Mouse (Mus musculus): ENCODE measurements around the gene Psd4. TPM values are rescaled to one million over a fixed set of nuclear protein-coding genes. Genes with fewer than 3 reads are reported as not detected.

Psd4 gene
- polyA plus RNA-seq, 1 experiment from 2014 or later: 0.59 TPM

- Histone ChIP-seq H3K9me3 (replicated peaks) (no peaks in the 10 kb centered on the region), H3K27me3 (ENCODE audit: low read depth, poor library complexity, severe bottlenecking) (no peaks in the 10 kb centered on the region), H3K4me1 (no peaks in the 10 kb centered on the region), H3K27ac (no peak overlapping the region), H3K36me3 (no peaks in the 10 kb centered on the region), H3K4me3 (no peak overlapping the region)
- WGBS: 57% methylated on average over 12 of the region's 12 CpGs
- no peak for DNase-seq (ENCODE audit: low spot score)
These were observed 60.7 kb downstream of the Psd4 start for GRCm38 (mm10) chr2:24427866-24428675.

GRCm38 (mm10) chr2:24429806-24430205 is 62.4 kb downstream of the Psd4 start:
- H3K4me3 ChIP-seq: no peak overlapping the region
- no peaks in the 10 kb centered on the region for H3K36me3 ChIP-seq
- no peak for DNase-seq (ENCODE audit: low spot score)
- no peak overlapping the region for H3K27ac ChIP-seq
- no peaks in the 10 kb centered on the region for H3K9me3 ChIP-seq (replicated peaks)
- no peaks in the 10 kb centered on the region for H3K27me3 ChIP-seq (ENCODE audit: low read depth, poor library complexity, severe bottlenecking)
- H3K4me1 ChIP-seq: no peaks in the 10 kb centered on the region
- 82% methylated on average over 4 of the region's 4 CpGs for WGBS

GRCm38 (mm10) chr2:24434670-24435069 is 67.3 kb downstream of the Psd4 start:
- no peaks in the 10 kb centered on the region for H3K27me3 ChIP-seq (ENCODE audit: low read depth, poor library complexity, severe bottlenecking)
- DNase-seq (ENCODE audit: low spot score): no peak
- H3K27ac ChIP-seq: no peak overlapping the region
- no peaks in the 10 kb centered on the region for H3K9me3 ChIP-seq (replicated peaks)
- no peaks in the 10 kb centered on the region for H3K36me3 ChIP-seq
- no peak overlapping the region for H3K4me3 ChIP-seq
- WGBS: 87% methylated on average over 2 of the region's 2 CpGs
- H3K4me1 ChIP-seq: no peaks in the 10 kb centered on the region

GRCm38 (mm10) chr2:24435699-24436098 is 68.3 kb downstream of the Psd4 start:
- H3K36me3 ChIP-seq: no peaks in the 10 kb centered on the region
- H3K27ac ChIP-seq: no peak overlapping the region
- H3K9me3 ChIP-seq (replicated peaks): no peaks in the 10 kb centered on the region
- WGBS: 84% methylated on average over 11 of the region's 11 CpGs
- H3K4me1 ChIP-seq: no peaks in the 10 kb centered on the region
- no peaks in the 10 kb centered on the region for H3K27me3 ChIP-seq (ENCODE audit: low read depth, poor library complexity, severe bottlenecking)
- no peak overlapping the region for H3K4me3 ChIP-seq
- no peak for DNase-seq (ENCODE audit: low spot score)

- Histone ChIP-seq H3K4me3 (no peak overlapping the region), H3K27ac (no peak overlapping the region), H3K4me1 (no peaks in the 10 kb centered on the region), H3K9me3 (replicated peaks) (no peaks in the 10 kb centered on the region), H3K27me3 (ENCODE audit: low read depth, poor library complexity, severe bottlenecking) (no peaks in the 10 kb centered on the region), H3K36me3 (no peaks in the 10 kb centered on the region)
- no peak for DNase-seq (ENCODE audit: low spot score)
- 86% methylated on average over 2 of the region's 2 CpGs for WGBS
These were observed 72.7 kb downstream of the Psd4 start for GRCm38 (mm10) chr2:24440056-24440455.

DNA sequence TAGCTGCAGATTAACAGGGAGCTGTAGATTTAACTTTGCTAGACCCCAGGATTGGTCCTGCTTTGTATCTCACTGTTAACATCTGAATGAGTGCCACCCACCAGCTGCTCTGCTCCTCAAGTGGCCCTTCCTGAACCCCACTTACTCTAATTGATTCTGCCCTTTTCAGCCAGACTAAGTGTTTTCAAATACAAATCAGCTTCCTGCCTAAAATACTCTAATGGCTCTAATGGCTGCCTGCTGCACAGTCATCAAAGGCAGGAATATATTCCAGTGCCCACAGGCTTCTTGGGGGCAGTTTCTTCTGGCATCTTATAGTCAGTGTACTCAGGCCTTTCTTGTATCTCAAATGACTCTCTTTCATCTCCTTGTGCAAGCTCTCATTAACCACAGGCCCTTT is 74.5 kb downstream of the Psd4 start:
- H3K27ac ChIP-seq: no peak overlapping the region
- no peaks in the 10 kb centered on the region for H3K9me3 ChIP-seq (replicated peaks)
- H3K27me3 ChIP-seq (ENCODE audit: low read depth, poor library complexity, severe bottlenecking): no peaks in the 10 kb centered on the region
- H3K4me1 ChIP-seq: no peaks in the 10 kb centered on the region
- no peaks in the 10 kb centered on the region for H3K36me3 ChIP-seq
- DNase-seq (ENCODE audit: low spot score): no peak
- no peak overlapping the region for H3K4me3 ChIP-seq

DNA sequence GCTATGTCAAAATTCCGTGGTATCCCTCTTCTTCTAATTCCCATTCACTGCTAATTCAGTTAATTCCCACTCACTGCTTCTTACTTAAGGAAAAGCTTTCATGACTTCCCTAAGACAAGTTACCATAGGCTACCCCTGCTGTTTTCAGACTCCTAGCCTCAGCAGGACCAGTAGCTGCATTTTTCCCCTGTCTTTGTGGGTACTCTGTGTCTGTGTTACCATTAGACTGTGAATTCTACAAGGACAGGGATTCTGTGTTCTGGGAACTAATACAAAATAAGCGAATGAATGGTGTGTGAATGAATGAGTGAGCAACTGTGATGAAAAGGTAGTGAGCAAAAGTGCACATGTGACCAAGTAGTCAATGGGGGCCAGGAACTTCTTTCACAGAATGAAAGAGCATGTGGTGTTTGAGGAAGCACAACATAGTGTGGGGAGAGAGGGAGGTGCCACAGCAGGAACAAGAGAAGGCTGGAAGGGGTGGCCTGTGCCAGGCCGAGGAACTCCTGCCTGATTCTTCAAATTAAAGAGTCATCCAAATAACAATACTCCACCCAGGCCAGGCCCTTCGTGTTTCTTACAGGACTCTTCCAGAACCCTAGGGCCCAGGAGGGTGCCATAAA is 75.0 kb downstream of the Psd4 start:
- Histone ChIP-seq H3K4me3 (no peak overlapping the region), H3K27ac (no peak overlapping the region), H3K36me3 (no peaks in the 10 kb centered on the region), H3K27me3 (ENCODE audit: low read depth, poor library complexity, severe bottlenecking) (no peaks in the 10 kb centered on the region), H3K9me3 (replicated peaks) (no peaks in the 10 kb centered on the region), H3K4me1 (no peaks in the 10 kb centered on the region)
- no peak for DNase-seq (ENCODE audit: low spot score)
- 65% methylated on average over 4 of the region's 4 CpGs for WGBS

- Histone ChIP-seq H3K9me3 (replicated peaks) (no peaks in the 10 kb centered on the region), H3K4me1 (no peaks in the 10 kb centered on the region), H3K36me3 (no peaks in the 10 kb centered on the region), H3K27me3 (ENCODE audit: low read depth, poor library complexity, severe bottlenecking) (no peaks in the 10 kb centered on the region), H3K4me3 (no peak overlapping the region), H3K27ac (no peak overlapping the region)
- 51% methylated on average over 3 of the region's 3 CpGs for WGBS
- DNase-seq (ENCODE audit: low spot score): no peak
These were observed 75.9 kb downstream of the Psd4 start for GRCm38 (mm10) chr2:24443256-24443790.

DNA sequence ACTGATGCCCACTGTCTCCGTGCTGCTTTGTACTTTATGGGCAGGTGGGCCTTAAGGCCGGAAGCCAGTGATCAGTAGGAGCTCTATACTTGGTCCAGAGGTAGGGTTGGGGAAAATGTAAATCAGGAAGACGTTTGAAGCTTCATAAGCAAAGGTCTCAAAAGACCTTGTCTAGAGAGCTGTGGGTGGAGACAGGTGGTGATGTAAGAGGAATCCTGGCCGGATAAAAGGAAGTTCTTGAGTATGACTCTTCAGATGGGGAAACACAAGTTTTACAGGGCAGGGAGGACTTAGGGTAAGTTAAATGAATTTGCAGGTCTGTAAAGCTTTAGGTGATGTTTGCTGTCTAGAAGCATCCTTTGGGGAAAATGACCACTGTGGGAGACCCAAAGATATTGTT is 81.7 kb downstream of the Psd4 start:
- no peaks in the 10 kb centered on the region for H3K36me3 ChIP-seq
- H3K4me3 ChIP-seq: no peak overlapping the region
- H3K9me3 ChIP-seq (replicated peaks): no peaks in the 10 kb centered on the region
- no peaks in the 10 kb centered on the region for H3K27me3 ChIP-seq (ENCODE audit: low read depth, poor library complexity, severe bottlenecking)
- DNase-seq (ENCODE audit: low spot score): no peak
- H3K27ac ChIP-seq: no peak overlapping the region
- no peaks in the 10 kb centered on the region for H3K4me1 ChIP-seq
- 86% methylated on average over 4 of the region's 4 CpGs for WGBS

GRCm38 (mm10) chr2:24453206-24453605 is 85.8 kb downstream of the Psd4 start:
- H3K27ac ChIP-seq: no peak overlapping the region
- no peak overlapping the region for H3K4me3 ChIP-seq
- H3K9me3 ChIP-seq (replicated peaks): no peaks in the 10 kb centered on the region
- no peaks in the 10 kb centered on the region for H3K36me3 ChIP-seq
- H3K4me1 ChIP-seq: 0 out of 2 replicates have a peak, but pooled peaks cover 2% of the 10 kb centered on the region
- WGBS: 86% methylated on average over 5 of the region's 5 CpGs
- no peaks in the 10 kb centered on the region for H3K27me3 ChIP-seq (ENCODE audit: low read depth, poor library complexity, severe bottlenecking)
- DNase-seq (ENCODE audit: low spot score): no peak

GRCm38 (mm10) chr2:24454429-24455011 is 87.1 kb downstream of the Psd4 start:
- Histone ChIP-seq H3K27ac (no peak overlapping the region), H3K9me3 (replicated peaks) (no peaks in the 10 kb centered on the region), H3K4me3 (no peak overlapping the region), H3K36me3 (no peaks in the 10 kb centered on the region), H3K4me1 (0 out of 2 replicates have a peak, but pooled peaks cover 2% of the 10 kb centered on the region), H3K27me3 (ENCODE audit: low read depth, poor library complexity, severe bottlenecking) (no peaks in the 10 kb centered on the region)
- 44% methylated on average over 1 of the region's 1 CpGs for WGBS
- no peak for DNase-seq (ENCODE audit: low spot score)

- Histone ChIP-seq H3K4me3 (no peak overlapping the region), H3K36me3 (no peaks in the 10 kb centered on the region), H3K27me3 (ENCODE audit: low read depth, poor library complexity, severe bottlenecking) (no peaks in the 10 kb centered on the region), H3K9me3 (replicated peaks) (no peaks in the 10 kb centered on the region), H3K4me1 (0 out of 2 replicates have a peak, but pooled peaks cover 2% of the 10 kb centered on the region), H3K27ac (no peak overlapping the region)
- DNase-seq (ENCODE audit: low spot score): no peak
- 48% methylated on average over 6 of the region's 6 CpGs for WGBS
These were observed 87.9 kb downstream of the Psd4 start for GRCm38 (mm10) chr2:24455057-24455855.

All from limb, embryonic 10.5 days (tissue).